Mouse (Mus musculus): Measurements from ENCODE around the gene Papss1. TPM values are rescaled to one million over a fixed set of nuclear protein-coding genes. Genes with fewer than 3 reads are reported as not detected.

Gene Papss1
- polyA plus RNA-seq, 1 experiment = 56.2 TPM

DNA sequence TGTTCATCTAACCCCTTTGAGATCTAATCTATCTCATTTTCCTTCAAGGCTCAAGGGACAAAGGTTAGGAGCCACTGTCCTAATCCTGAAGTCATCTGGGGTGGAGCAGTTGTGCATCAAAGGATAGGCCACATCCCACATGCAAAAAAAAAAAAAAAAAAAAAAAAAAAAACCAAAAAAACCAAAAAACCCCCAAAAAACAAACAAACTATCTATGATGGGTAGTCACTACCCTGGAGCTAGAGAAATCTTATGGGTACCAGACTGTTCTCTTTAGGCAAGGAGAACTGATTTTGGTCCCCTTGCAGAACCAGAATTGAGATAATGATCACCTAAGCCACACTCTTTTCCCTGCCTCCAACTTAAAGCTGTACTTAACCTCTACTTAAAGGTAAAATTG is 3.0 kb upstream of the Papss1 start:
- no peak for TF ChIP-seq POLR2A (IDR thresholded peaks at IDR 0.05; ENCODE audit: low read depth, low read length)
- no peak for TF ChIP-seq CTCF (conservative IDR thresholded peaks at IDR 0.05; ENCODE audit: insufficient read depth, insufficient read length, low read depth, low read length)
- Histone ChIP-seq H3K36me3 (ENCODE audit: control insufficient read depth, insufficient read depth, low read length) (no peaks in the 10 kb centered on the region), H3K27ac (ENCODE audit: insufficient read depth, low read depth, low read length) (no peak overlapping the region), H3K4me1 (ENCODE audit: control insufficient read depth, insufficient read depth, low read length) (peaks cover 4% of the 10 kb centered on the region; the same call in 1 of the 2 replicates), H3K4me3 (ENCODE audit: insufficient read depth, low read depth, low read length) (no peak overlapping the region), H3K27me3 (replicated peaks; ENCODE audit: control insufficient read depth, insufficient read depth, low read length) (no peaks in the 10 kb centered on the region)
- DNase-seq = no peak

DNA sequence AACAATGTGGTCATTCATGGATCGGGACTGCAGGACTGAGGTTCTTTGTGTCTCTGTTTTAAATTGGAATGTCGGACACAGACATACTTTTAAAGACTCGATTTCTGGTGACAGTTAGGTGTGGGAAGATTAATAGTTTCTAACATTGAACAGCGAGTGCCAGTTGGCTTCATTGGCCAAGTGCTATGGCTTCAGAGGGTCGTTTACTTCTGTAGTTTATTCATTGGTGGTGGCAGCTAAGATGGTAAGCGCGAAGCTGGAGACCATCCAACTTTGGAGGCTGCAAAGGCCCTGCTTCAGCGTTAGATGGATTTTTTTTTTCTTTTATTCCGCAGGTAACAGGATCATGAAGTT is 666 bp downstream of the Papss1 start:
- H3K27ac ChIP-seq (ENCODE audit: insufficient read depth, low read depth, low read length) = peak overlapping the region; percentile 33
- H3K36me3 ChIP-seq (ENCODE audit: control insufficient read depth, insufficient read depth, low read length) = no peaks in the 10 kb centered on the region
- TF ChIP-seq POLR2A (IDR thresholded peaks at IDR 0.05; ENCODE audit: low read depth, low read length) = no peak
- TF ChIP-seq CTCF (conservative IDR thresholded peaks at IDR 0.05; ENCODE audit: insufficient read depth, insufficient read length, low read depth, low read length) = no peak
- 1% methylated on average over 9 of the region's 9 CpGs for WGBS
- H3K27me3 ChIP-seq (replicated peaks; ENCODE audit: control insufficient read depth, insufficient read depth, low read length) = no peaks in the 10 kb centered on the region
- peaks cover 9% of the 10 kb centered on the region for H3K4me1 ChIP-seq (ENCODE audit: control insufficient read depth, insufficient read depth, low read length)
- DNase-seq = peak; percentile 42
- H3K4me3 ChIP-seq (ENCODE audit: insufficient read depth, low read depth, low read length) = peak overlapping the region; percentile 72

DNA sequence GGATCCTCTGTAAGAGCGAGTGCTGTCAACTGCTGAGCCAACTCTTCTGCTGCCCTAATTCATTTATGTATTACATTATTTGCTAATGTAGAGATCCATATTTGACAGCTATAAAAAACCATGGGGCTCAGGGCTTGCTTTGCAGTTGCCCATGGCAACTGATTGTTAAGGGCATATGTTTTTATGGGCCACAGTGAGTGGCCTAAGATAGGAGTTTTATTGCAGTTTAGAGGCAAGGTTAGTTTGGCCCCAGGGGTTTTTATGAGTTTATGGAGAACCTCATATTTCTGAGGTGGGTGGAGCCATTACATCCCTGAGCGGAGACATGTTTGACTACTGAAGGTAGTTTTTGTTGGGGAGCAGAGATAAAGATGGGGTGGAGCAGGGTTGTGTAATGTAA is 1.7 kb downstream of the Papss1 start:
- H3K27me3 ChIP-seq (replicated peaks; ENCODE audit: control insufficient read depth, insufficient read depth, low read length) = no peaks in the 10 kb centered on the region
- peaks cover 13% of the 10 kb centered on the region for H3K4me1 ChIP-seq (ENCODE audit: control insufficient read depth, insufficient read depth, low read length)
- no peak overlapping the region for H3K4me3 ChIP-seq (ENCODE audit: insufficient read depth, low read depth, low read length)
- TF ChIP-seq POLR2A (IDR thresholded peaks at IDR 0.05; ENCODE audit: low read depth, low read length) (no peak), CTCF (conservative IDR thresholded peaks at IDR 0.05; ENCODE audit: insufficient read depth, insufficient read length, low read depth, low read length) (no peak)
- H3K36me3 ChIP-seq (ENCODE audit: control insufficient read depth, insufficient read depth, low read length) = no peaks in the 10 kb centered on the region
- no peak for DNase-seq
- 78% methylated on average over 2 of the region's 2 CpGs for WGBS
- no peak overlapping the region for H3K27ac ChIP-seq (ENCODE audit: insufficient read depth, low read depth, low read length)

DNA sequence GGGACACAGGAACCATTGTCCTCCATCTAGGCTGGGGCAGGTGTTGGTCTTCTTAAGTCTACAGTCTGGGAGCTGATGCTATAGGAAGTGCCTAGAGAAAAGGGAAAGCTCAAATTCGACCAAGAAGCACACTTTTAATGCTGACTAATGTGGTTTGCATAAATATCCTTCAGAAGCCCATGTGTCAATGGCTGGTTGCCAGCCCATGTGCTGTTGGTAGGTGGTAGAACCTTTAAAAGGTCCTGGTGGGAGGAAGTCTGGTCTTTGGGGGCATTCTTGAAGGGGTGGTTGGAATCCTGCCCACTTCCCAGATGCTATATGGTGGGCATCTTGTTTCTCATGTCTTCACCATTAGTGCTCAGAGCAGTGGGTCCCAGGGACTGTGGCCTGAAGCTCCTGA is 5.9 kb downstream of the Papss1 start:
- no peak for DNase-seq
- Histone ChIP-seq H3K27ac (ENCODE audit: insufficient read depth, low read depth, low read length) (peak overlapping the region; percentile 3; the same call in 1 of the 2 replicates), H3K4me1 (ENCODE audit: control insufficient read depth, insufficient read depth, low read length) (peaks cover 28% of the 10 kb centered on the region), H3K4me3 (ENCODE audit: insufficient read depth, low read depth, low read length) (no peak overlapping the region), H3K36me3 (ENCODE audit: control insufficient read depth, insufficient read depth, low read length) (no peaks in the 10 kb centered on the region), H3K27me3 (replicated peaks; ENCODE audit: control insufficient read depth, insufficient read depth, low read length) (no peaks in the 10 kb centered on the region)
- WGBS = 25% methylated on average over 1 of the region's 1 CpGs
- TF ChIP-seq CTCF (conservative IDR thresholded peaks at IDR 0.05; ENCODE audit: insufficient read depth, insufficient read length, low read depth, low read length) (no peak), POLR2A (IDR thresholded peaks at IDR 0.05; ENCODE audit: low read depth, low read length) (no peak)

DNA sequence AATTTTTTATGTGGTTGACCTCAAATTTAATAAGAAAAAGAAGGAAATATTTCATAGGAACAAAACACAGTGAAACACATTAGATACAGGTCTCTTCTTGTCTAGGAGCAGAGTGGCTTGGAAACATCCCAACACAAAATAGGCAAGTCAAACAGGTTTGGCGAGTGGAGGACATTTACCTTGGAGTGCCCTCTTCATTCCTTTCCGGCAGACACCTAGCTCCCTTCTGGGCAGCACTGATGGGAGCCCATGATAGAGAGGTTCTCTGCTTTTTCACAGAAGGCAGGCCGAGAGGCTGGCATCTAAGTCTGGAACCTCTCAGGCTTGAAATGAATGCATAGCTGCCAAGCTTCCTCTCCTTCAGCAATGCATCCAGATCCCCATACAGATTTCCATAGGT is 9.0 kb downstream of the Papss1 start:
- Histone ChIP-seq H3K4me3 (ENCODE audit: insufficient read depth, low read depth, low read length) (no peak overlapping the region), H3K27ac (ENCODE audit: insufficient read depth, low read depth, low read length) (peak overlapping the region; percentile 49), H3K4me1 (ENCODE audit: control insufficient read depth, insufficient read depth, low read length) (peaks cover 37% of the 10 kb centered on the region), H3K36me3 (ENCODE audit: control insufficient read depth, insufficient read depth, low read length) (no peaks in the 10 kb centered on the region), H3K27me3 (replicated peaks; ENCODE audit: control insufficient read depth, insufficient read depth, low read length) (no peaks in the 10 kb centered on the region)
- WGBS = 42% methylated on average over 3 of the region's 3 CpGs
- TF ChIP-seq POLR2A (IDR thresholded peaks at IDR 0.05; ENCODE audit: low read depth, low read length) (no peak), CTCF (conservative IDR thresholded peaks at IDR 0.05; ENCODE audit: insufficient read depth, insufficient read length, low read depth, low read length) (no peak)
- peak; percentile 72 for DNase-seq

DNA sequence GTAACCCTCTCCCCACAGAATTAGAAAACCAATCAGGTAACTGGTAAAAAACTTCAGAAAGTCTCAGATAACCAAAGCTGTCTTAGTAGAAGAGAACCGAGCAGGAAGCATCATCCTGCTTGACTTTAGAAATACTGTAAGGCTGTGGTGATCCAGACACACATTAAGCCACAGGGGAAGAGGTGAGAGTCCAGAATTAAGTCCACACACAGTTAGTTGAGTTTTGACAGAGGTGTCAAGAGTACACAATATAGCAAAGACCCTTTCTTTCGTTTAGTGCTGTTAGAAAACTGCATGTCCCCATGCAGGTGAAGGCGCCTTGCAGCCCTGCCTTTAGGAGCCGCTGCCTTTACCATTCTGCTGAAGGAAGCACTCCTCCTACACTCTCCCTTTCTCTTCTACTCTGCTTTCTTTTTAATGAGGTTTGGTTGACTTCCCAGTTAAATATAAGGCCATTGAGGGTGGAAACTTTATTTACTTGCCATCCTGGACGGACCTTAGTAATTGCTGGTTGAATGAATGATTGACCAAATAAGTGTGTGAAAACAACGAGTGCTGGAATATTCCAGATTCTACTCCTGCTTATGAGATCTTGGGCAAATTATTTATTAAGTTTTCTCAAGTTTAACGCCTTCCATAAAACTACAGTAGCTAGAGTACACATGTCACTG is 14.0 kb downstream of the Papss1 start:
- DNase-seq = peak; percentile 67
- WGBS = 38% methylated on average over 7 of the region's 7 CpGs
- TF ChIP-seq POLR2A (IDR thresholded peaks at IDR 0.05; ENCODE audit: low read depth, low read length) (no peak), CTCF (conservative IDR thresholded peaks at IDR 0.05; ENCODE audit: insufficient read depth, insufficient read length, low read depth, low read length) (no peak)
- H3K4me1 ChIP-seq (ENCODE audit: control insufficient read depth, insufficient read depth, low read length) = peaks cover 22% of the 10 kb centered on the region
- peak overlapping the region; percentile 95 for H3K27ac ChIP-seq (ENCODE audit: insufficient read depth, low read depth, low read length)
- H3K36me3 ChIP-seq (ENCODE audit: control insufficient read depth, insufficient read depth, low read length) = peaks cover 3% of the 10 kb centered on the region
- no peak overlapping the region for H3K4me3 ChIP-seq (ENCODE audit: insufficient read depth, low read depth, low read length)
- H3K27me3 ChIP-seq (replicated peaks; ENCODE audit: control insufficient read depth, insufficient read depth, low read length) = no peaks in the 10 kb centered on the region

DNA sequence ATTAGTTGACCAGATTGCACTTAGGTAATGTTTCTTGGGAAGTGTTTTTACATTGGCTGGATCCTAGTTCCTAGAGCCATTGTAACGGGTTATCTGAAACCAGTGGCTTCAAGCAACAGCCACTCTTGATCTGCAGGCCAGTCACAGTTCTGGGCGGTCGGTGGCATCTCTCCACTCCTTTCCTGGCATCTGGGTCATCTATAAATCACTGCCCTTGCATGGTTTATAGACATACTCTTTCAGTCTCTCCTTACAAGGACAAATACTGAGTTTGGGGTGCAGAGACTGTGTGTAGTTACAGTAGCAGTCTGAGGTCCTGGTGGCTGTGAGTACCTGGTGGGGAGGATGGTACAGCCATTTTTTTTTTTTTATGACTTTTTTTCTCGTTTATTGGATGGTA is 15.5 kb downstream of the Papss1 start:
- no peak overlapping the region for H3K4me3 ChIP-seq (ENCODE audit: insufficient read depth, low read depth, low read length)
- H3K4me1 ChIP-seq (ENCODE audit: control insufficient read depth, insufficient read depth, low read length) = peaks cover 13% of the 10 kb centered on the region
- H3K27me3 ChIP-seq (replicated peaks; ENCODE audit: control insufficient read depth, insufficient read depth, low read length) = no peaks in the 10 kb centered on the region
- 72% methylated on average over 4 of the region's 4 CpGs for WGBS
- TF ChIP-seq POLR2A (IDR thresholded peaks at IDR 0.05; ENCODE audit: low read depth, low read length) = no peak
- no peak for TF ChIP-seq CTCF (conservative IDR thresholded peaks at IDR 0.05; ENCODE audit: insufficient read depth, insufficient read length, low read depth, low read length)
- H3K36me3 ChIP-seq (ENCODE audit: control insufficient read depth, insufficient read depth, low read length) = peaks cover 3% of the 10 kb centered on the region
- no peak for DNase-seq
- peak overlapping the region; percentile 24; the same call in 1 of the 2 replicates for H3K27ac ChIP-seq (ENCODE audit: insufficient read depth, low read depth, low read length)
